Mouse (Mus musculus) limb, embryonic 15.5 days (tissue): ENCODE results near the gene Gm28490. TPM values are rescaled to one million over a fixed set of nuclear protein-coding genes. Genes with fewer than 3 reads are reported as not detected.
"Not testable (repeated sequence)": the region's sequence is repeated elsewhere in the genome, so short reads cannot be mapped to it uniquely, and the experiment has no call there.

ENCODE experiments used
- ATAC-seq: fragments of 200-750 bp; cut with Nextera tagmentation; 2 replicates; pipeline ENCODE4 v1.8.0; 2017; ENCODE audit warnings: low read depth, moderate TSS enrichment; ENCODE audit not compliant: insufficient number of reproducible peaks, low FRiP score, low TSS enrichment
- H3K27ac ChIP-seq: fragments of 300-500 bp; sonication (generic); 2 replicates; pipeline ENCODE4 v1.5.1; 2015; ENCODE audit warnings: moderate library complexity, mild to moderate bottlenecking, inconsistent platforms
- H3K27me3 ChIP-seq: fragments of 300-500 bp; sonication (generic); 2 replicates; pipeline ENCODE4 v1.6.1; 2015; ENCODE audit warnings: inconsistent platforms
- H3K36me3 ChIP-seq: fragments of 300-500 bp; sonication (generic); 2 replicates; pipeline ENCODE4 v1.6.1; 2015; ENCODE audit warnings: inconsistent platforms
- H3K4me1 ChIP-seq: fragments of 300-500 bp; sonication (generic); 2 replicates; pipeline ENCODE4 v1.6.1; 2015; ENCODE audit warnings: inconsistent platforms
- H3K4me2 ChIP-seq: fragments of 300-500 bp; sonication (generic); 2 replicates; pipeline ENCODE4 v1.6.1; 2015; ENCODE audit warnings: mild to moderate bottlenecking, inconsistent platforms
- H3K4me3 ChIP-seq: fragments of 300-500 bp; sonication (generic); 2 replicates; pipeline ENCODE4 v1.5.1; 2015; ENCODE audit warnings: mild to moderate bottlenecking, inconsistent platforms
- H3K9ac ChIP-seq: fragments of 300-500 bp; sonication (generic); 2 replicates; pipeline ENCODE4 v1.6.1; 2015; ENCODE audit warnings: inconsistent platforms
- H3K9me3 ChIP-seq: fragments of 300-500 bp; sonication (generic); 2 replicates; pipeline ENCODE4 v1.6.1; 2016; ENCODE audit warnings: inconsistent platforms
- WGBS: fragments of 180-500 bp; shearing (Covaris S2); methylation state at CpG from one replicate; pipeline ENCODE4 v1.1.7; 2015; 5-methylcytosine and 5-hydroxymethylcytosine counted together
- polyA plus RNA-seq: library from polyadenylated mRNA; unstranded; fragments of >200 nt; fragmentation: Nextera tagmentation; extraction: Ambion mirVana; gene quantifications from 2 replicates; pipeline ENCODE4 v1.2.1, GENCODE M21; 2015

Gene Gm28490
- not detected in 2 replicates for polyA plus RNA-seq

DNA sequence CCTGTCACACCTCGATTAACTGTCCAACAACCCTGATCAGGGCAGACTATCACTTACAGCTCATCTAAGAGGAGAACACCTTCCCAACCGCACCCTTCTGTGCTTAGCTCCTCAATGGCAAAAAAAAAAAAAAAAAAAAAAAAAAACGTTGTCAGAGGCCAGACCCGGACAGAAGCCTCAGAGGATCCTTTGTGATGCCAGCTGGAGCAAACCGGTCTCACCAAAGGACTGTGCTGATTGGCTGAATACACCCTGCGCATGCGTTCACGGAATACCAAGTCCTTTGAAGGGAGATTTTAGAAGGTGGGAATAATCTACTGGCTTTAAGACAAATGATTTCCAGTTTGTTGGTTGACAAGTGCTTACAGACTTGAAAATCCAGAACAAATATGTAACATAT, at the start of gene Gm28490:
Gene Gm28490, minus strand, starts transcription at position 101 of the 400 bp plus-strand sequence.
- not testable (repeated sequence) for H3K27me3 ChIP-seq, H3K9me3 ChIP-seq, H3K27ac ChIP-seq, ATAC-seq, H3K9ac ChIP-seq, H3K4me2 ChIP-seq, H3K4me3 ChIP-seq, H3K36me3 ChIP-seq, H3K4me1 ChIP-seq
- no CpG with 5 or more reads among the region's 8 CpGs for WGBS
